Mouse (Mus musculus) stomach, postnatal 0 days (tissue): ENCODE data around the gene Xrcc1.

Source experiments
- CTCF ChIP-seq: IDR thresholded peaks from 2 replicates; pipeline ENCODE4 v1.5.1; 2016; ENCODE audit warnings: antibody characterized with exemption, low read depth, mild to moderate bottlenecking, moderate library complexity
- EP300 ChIP-seq: optimal IDR thresholded peaks from 2 replicates; pipeline ENCODE3; 2016; ENCODE audit warnings: antibody characterized with exemption

DNA sequence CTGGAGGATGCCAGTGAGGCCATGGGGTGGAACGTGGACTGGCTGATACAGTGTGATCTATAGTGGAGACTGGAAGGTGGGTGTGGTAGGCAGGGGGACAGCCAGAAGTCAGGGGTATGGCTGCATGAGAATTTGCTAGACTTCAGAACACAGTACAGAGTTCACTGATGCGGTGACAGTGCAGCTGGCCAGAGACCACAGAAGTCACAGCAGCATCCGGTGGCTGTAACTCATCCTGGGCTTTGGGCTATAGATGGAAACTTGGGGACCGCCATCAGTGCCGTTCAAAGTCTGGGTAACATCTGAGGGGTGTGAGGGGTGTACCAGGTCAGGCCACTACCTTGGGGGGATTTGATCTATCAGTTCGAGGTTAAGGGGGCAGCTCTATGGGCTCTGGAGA, 22.4 kb upstream of the Xrcc1 start:
- TF ChIP-seq EP300 (no peak), CTCF (no peak)
